Mouse (Mus musculus) heart, adult 2 months (tissue): ENCODE results near the gene Crp.

ENCODE experiments used
- CTCF ChIP-seq: fragments of 200-600 bp; IDR thresholded peaks from 2 replicates; pipeline ENCODE4 v1.8.1; 2022; ENCODE audit warnings: antibody characterized with exemption, mild to moderate bottlenecking, moderate library complexity
- POLR2A ChIP-seq: fragments of 200-500 bp; IDR thresholded peaks from 2 replicates; pipeline ENCODE4 v1.6.1; 2011; ENCODE audit warnings: mild to moderate bottlenecking, low read depth, low read length, control low read depth; ENCODE audit not compliant: insufficient read depth

DNA sequence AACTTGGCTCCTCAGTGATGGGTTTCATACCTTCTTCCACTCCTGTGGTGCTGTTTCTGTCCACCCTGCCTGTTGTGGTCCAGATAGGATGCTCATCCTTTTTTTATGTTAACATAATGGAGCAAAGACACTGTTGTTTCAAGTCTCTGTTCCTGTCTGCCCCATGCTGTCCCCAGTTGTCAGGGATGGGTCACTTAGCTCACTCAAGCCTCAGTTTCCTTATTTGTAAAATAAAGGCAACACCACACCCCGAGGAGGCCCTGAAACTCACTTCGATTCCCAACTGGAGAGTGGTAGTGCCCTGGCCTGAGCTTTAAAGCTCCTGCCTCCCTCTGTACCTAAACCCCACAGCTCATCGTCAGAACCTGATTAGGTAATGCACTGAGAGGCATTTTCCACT is 40.6 kb upstream of the Crp start:
- no peak for TF ChIP-seq CTCF
- TF ChIP-seq POLR2A, result no peak
